Mouse (Mus musculus) erythroblast, embryonic 14.5 days (primary cell): ENCODE data around the gene Ppm1f.

Source experiments
- GATA1 ChIP-seq: IDR thresholded peaks from 2 replicates; pipeline ENCODE4 v1.6.1; 2012; ENCODE audit warnings: low read length, inconsistent platforms, mixed read lengths
- TAL1 ChIP-seq: IDR thresholded peaks from 3 replicates; pipeline ENCODE4 v1.6.1; 2012; ENCODE audit warnings: low read length, inconsistent platforms, mixed read lengths

GRCm38 (mm10) chr16:16865696-16866561 lies 30.3 kb upstream of the Ppm1f start:
- TF ChIP-seq GATA1 (no peak), TAL1 (no peak)
